Mouse (Mus musculus): ENCODE results near the gene Prg3. TPM values are rescaled to one million over a fixed set of nuclear protein-coding genes. Genes with fewer than 3 reads are reported as not detected.

The Prg3 gene
- polyA plus RNA-seq (2021; fragmentation: Nextera tagmentation) = not detected in 2 replicates
- long read RNA-seq, experiment 1 = 0 reads
- long read RNA-seq, experiment 2 = 0 reads

DNA sequence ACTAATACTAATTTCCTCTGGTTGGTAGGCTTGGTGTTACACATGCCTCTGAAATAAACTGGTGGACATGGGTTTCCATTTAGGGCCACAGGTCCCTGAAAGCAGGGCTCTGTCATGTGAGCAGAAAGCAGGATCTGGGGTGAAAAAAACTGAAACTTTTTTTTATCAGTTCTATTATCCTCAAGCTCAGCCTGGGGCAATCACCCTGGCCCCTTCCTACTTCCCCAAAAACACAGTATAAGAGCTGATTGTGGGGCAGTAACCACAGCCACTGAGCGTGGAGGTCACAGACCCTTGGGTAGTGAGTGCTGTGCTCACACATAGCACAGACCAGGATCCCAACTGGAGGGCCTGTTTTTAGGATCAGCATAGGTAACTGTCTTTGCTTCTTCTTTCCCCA, at the start of gene Prg3:
Prg3 (plus strand) TSS at position 286 of the 400 bp plus-strand sequence.

GRCm38 (mm10) chr2:84980188-84980587, 7.8 kb upstream of the Prg3 start, which contains the start of gene Prg2:
TSS of gene Prg2 (plus strand) at chr2:84980461.

DNA sequence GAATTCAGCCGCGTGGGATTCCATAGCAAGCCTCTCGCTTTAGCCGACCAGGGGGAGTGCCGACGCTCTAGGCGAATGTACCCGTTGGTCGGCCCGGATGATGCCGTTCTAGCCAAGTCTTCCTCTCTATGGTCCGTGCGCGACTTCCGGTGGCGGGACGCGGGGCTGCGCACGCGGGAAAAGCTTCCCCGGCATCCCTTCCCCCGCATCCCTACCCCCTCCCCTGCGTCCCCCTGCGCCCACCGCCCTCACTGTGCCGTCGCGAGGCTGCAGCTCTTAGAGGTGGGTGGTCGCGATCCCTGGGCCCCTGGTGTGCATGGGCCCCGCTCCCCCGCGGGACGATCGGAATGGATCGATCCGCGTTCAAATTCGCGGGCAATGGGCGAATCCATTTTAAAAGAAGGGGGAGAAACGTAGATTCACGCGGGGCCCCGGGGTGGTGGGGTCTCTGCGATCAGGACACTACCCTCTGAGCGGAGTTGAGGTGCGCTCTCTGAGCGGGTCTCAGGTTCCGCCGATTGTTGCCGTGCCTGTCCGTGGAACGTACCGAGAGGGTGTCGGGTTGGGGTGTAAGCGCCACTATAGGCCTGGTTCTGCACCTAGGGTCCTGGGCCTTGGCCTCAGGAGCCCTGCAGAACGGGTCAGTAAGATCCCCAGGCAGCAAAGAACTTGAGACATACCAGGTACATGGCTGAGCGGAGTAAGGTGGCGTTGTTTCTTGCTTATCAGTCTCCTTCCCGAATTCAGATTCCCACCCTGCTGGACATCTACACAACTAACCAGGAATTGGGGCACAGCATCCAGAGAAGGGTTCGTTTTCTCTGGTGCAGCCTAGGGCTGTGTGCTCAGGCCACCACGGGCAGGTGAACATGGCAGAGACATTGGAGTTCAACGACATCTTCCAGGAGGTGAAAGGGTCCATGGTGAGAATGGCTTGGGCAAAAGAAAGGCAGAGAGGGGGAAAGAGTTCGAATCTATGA, 49.3 kb downstream of the Prg3 start, which contains the start of the genes Ssrp1 and P2rx3:
Ssrp1 (plus strand) TSS at position 188 of the 980 bp plus-strand sequence.
P2rx3 (minus strand) TSS at position 416 of the 980 bp plus-strand sequence.

Other genes with a start within 250 kb of the Prg3 start
- 0.70 and 1.2 TPM in 2 replicates for gene Gm19426, start 244.6 kb upstream of the Prg3 start, polyA plus RNA-seq (2021; fragmentation: Nextera tagmentation)
- 9.7 and 14.3 TPM in 2 replicates for gene Serping1, start 212.8 kb upstream of the Prg3 start, polyA plus RNA-seq (2021; fragmentation: Nextera tagmentation)
- gene Ube2l6, start 189.4 kb upstream of the Prg3 start, polyA plus RNA-seq (2021; fragmentation: Nextera tagmentation) = 7.5 and 12.5 TPM in 2 replicates
- gene Smtnl1, start 165.6 kb upstream of the Prg3 start, polyA plus RNA-seq (2021; fragmentation: Nextera tagmentation) = not detected in 2 replicates
- gene Timm10, start 161.2 kb upstream of the Prg3 start, polyA plus RNA-seq (2021; fragmentation: Nextera tagmentation) = 174 and 190 TPM in 2 replicates
- 0.14 and 0.29 TPM in 2 replicates for gene Slc43a1, start 149.4 kb upstream of the Prg3 start, polyA plus RNA-seq (2021; fragmentation: Nextera tagmentation)
- gene Rtn4rl2, start 101.5 kb upstream of the Prg3 start, polyA plus RNA-seq (2021; fragmentation: Nextera tagmentation) = 5.6 and 49.3 TPM in 2 replicates
- gene Slc43a3, start 51.6 kb upstream of the Prg3 start, polyA plus RNA-seq (2021; fragmentation: Nextera tagmentation) = 0.51 and 0.83 TPM in 2 replicates
- not detected in 2 replicates for gene Prg2, start 7.8 kb upstream of the Prg3 start, polyA plus RNA-seq (2021; fragmentation: Nextera tagmentation)
- 29.3 and 42.0 TPM in 2 replicates for gene Ssrp1, start 49.0 kb downstream of the Prg3 start, polyA plus RNA-seq (2021; fragmentation: Nextera tagmentation)
- 0.28 and 0.43 TPM in 2 replicates for gene P2rx3, start 49.2 kb downstream of the Prg3 start, polyA plus RNA-seq (2021; fragmentation: Nextera tagmentation)
- gene Tnks1bp1, start 59.8 kb downstream of the Prg3 start, polyA plus RNA-seq (2021; fragmentation: Nextera tagmentation) = 5.7 and 7.8 TPM in 2 replicates
- gene Aplnr, start 148.0 kb downstream of the Prg3 start, polyA plus RNA-seq (2021; fragmentation: Nextera tagmentation) = 0.13 TPM in 1 of 2 replicates, not detected in the other
- 7.2 and 8.3 TPM in 2 replicates for gene Lrrc55, start 209.0 kb downstream of the Prg3 start, polyA plus RNA-seq (2021; fragmentation: Nextera tagmentation)